Mouse (Mus musculus) lung, embryonic 15.5 days (tissue): Measurements from ENCODE around the gene Plekha1. TPM values are rescaled to one million over a fixed set of nuclear protein-coding genes. Genes with fewer than 3 reads are reported as not detected.
A peak's percentile ranks its signal among the peaks of the same experiment; 100 is the strongest.

Experiments
- ATAC-seq: fragments of 200-750 bp; cut with Nextera tagmentation; 2 replicates; pipeline ENCODE4 v1.8.0; 2017; ENCODE audit warnings: moderate number of reproducible peaks, borderline replicate concordance; ENCODE audit not compliant: low FRiP score, low TSS enrichment; ENCODE audit errors: extremely low read depth
- H3K27ac ChIP-seq: fragments of 300-500 bp; sonication (generic); 2 replicates; pipeline ENCODE4 v1.5.1; 2015; ENCODE audit warnings: moderate library complexity, mild to moderate bottlenecking, inconsistent platforms
- H3K27me3 ChIP-seq: fragments of 300-500 bp; sonication (generic); 2 replicates; pipeline ENCODE4 v1.6.1; 2015; ENCODE audit warnings: inconsistent platforms
- H3K36me3 ChIP-seq: fragments of 300-500 bp; sonication (generic); 2 replicates; pipeline ENCODE4 v1.6.1; 2015; ENCODE audit warnings: inconsistent platforms
- H3K4me1 ChIP-seq: fragments of 300-500 bp; sonication (generic); 2 replicates; pipeline ENCODE4 v1.6.1; 2015; ENCODE audit warnings: inconsistent platforms
- H3K4me2 ChIP-seq: fragments of 300-500 bp; sonication (generic); 2 replicates; pipeline ENCODE4 v1.6.1; 2015; ENCODE audit warnings: inconsistent platforms, mild to moderate bottlenecking, moderate library complexity
- H3K4me3 ChIP-seq: fragments of 300-500 bp; sonication (generic); 2 replicates; pipeline ENCODE4 v1.5.1; 2015; ENCODE audit warnings: mild to moderate bottlenecking, inconsistent platforms
- H3K9ac ChIP-seq: fragments of 300-500 bp; sonication (generic); 2 replicates; pipeline ENCODE4 v1.6.1; 2015; ENCODE audit warnings: inconsistent platforms
- H3K9me3 ChIP-seq: fragments of 300-500 bp; sonication (generic); 2 replicates; pipeline ENCODE4 v1.6.1; 2016; ENCODE audit warnings: inconsistent platforms
- WGBS: fragments of 180-500 bp; shearing (Covaris S2); methylation state at CpG from one replicate; pipeline ENCODE4 v1.1.7; 2015; 5-methylcytosine and 5-hydroxymethylcytosine counted together
- polyA plus RNA-seq: library from polyadenylated mRNA; unstranded; fragments of >200 nt; fragmentation: Nextera tagmentation; extraction: Ambion mirVana; gene quantifications from 2 replicates; pipeline ENCODE4 v1.2.1, GENCODE M21; 2015

Plekha1 gene
- polyA plus RNA-seq: 59.7 and 61.4 TPM in 2 replicates

- peak within 1 kb of the TSS; percentile 55 for H3K4me2 ChIP-seq
- peak; percentile 98 for ATAC-seq
- peaks cover 46% of the 10 kb centered on the region for H3K4me1 ChIP-seq
- no peaks in the 10 kb centered on the region for H3K36me3 ChIP-seq
- under 1% methylated on average over 97 of the region's 114 CpGs for WGBS
- no peaks in the 10 kb centered on the region for H3K27me3 ChIP-seq
- H3K9me3 ChIP-seq: no peaks in the 10 kb centered on the region
- H3K4me3 ChIP-seq: peak within 1 kb of the TSS; percentile 67
- H3K9ac ChIP-seq: peak within 1 kb of the TSS; percentile 68
- peak within 1 kb of the TSS; percentile 74 for H3K27ac ChIP-seq
Observed at GRCm38 (mm10) chr7:130865613-130866591, at the start of gene Plekha1. Plekha1 (plus strand) TSS chr7:130865756.

GRCm38 (mm10) chr7:130816243-130816642 lies 49.3 kb upstream of the Plekha1 start:
- no peaks in the 10 kb centered on the region for H3K36me3 ChIP-seq
- H3K4me2 ChIP-seq: no peak overlapping the region
- H3K4me1 ChIP-seq: 0 out of 2 replicates have a peak, but pooled peaks cover 6% of the 10 kb centered on the region
- ATAC-seq: no peak
- H3K4me3 ChIP-seq: no peak overlapping the region
- no peaks in the 10 kb centered on the region for H3K27me3 ChIP-seq
- no peaks in the 10 kb centered on the region for H3K9me3 ChIP-seq
- WGBS: 84% methylated on average over 7 of the region's 7 CpGs
- no peak overlapping the region for H3K9ac ChIP-seq
- H3K27ac ChIP-seq: no peak overlapping the region

DNA sequence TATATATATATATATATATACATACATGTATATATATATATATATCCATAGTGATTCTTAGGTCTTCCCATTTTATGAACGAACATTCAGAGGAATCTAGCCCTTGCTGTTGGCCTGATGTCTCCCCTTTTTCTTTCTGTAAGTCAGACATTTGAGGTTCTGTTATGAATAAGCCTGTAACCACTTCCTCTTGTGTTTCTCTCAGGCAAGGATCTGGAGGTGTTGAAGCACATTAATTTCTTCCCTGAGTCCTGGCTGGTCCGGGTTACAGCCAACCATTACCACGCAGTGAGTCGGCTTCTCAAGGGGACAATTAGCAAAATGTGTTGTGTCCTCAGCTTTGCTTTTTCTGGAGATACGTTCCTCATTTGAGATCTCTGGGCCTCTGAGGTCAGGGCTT lies 46.7 kb upstream of the Plekha1 start:
- Histone ChIP-seq H3K27me3 (no peaks in the 10 kb centered on the region), H3K4me2 (no peak overlapping the region), H3K9ac (no peak overlapping the region), H3K9me3 (no peaks in the 10 kb centered on the region), H3K4me1 (0 out of 2 replicates have a peak, but pooled peaks cover 6% of the 10 kb centered on the region), H3K27ac (no peak overlapping the region), H3K4me3 (no peak overlapping the region), H3K36me3 (no peaks in the 10 kb centered on the region)
- no peak for ATAC-seq
- 72% methylated on average over 5 of the region's 5 CpGs for WGBS

GRCm38 (mm10) chr7:130819624-130820023 lies 45.9 kb upstream of the Plekha1 start:
- WGBS: 47% methylated on average over 10 of the region's 10 CpGs
- no peak for ATAC-seq
- no peak overlapping the region for H3K27ac ChIP-seq
- H3K4me3 ChIP-seq: no peak overlapping the region
- no peak overlapping the region for H3K4me2 ChIP-seq
- no peaks in the 10 kb centered on the region for H3K27me3 ChIP-seq
- 0 out of 2 replicates have a peak, but pooled peaks cover 6% of the 10 kb centered on the region for H3K4me1 ChIP-seq
- no peak overlapping the region for H3K9ac ChIP-seq
- H3K9me3 ChIP-seq: no peaks in the 10 kb centered on the region
- no peaks in the 10 kb centered on the region for H3K36me3 ChIP-seq

DNA sequence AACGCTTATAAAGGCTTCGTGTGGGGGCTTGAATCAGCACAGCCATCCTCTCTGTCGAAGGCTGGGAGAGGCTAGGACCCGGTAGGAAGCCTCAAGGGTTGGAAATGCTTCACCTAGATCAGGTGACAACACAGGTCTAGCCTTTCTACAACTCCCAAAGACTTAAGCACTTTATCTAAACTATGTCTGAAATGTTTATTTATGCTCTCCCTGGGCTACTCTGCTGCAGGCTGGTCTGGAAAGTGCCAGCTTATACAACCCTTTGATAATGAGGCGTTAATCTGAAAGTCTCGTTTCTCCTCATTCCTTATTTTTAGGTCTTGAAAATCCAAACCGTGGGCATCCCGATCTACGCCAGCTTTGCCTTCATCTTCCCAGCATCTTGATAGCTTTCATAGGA lies 41.6 kb upstream of the Plekha1 start:
- peak overlapping the region; percentile 3; the same call in 1 of the 2 replicates for H3K4me2 ChIP-seq
- H3K36me3 ChIP-seq: no peaks in the 10 kb centered on the region
- WGBS: 16% methylated on average over 9 of the region's 9 CpGs
- 0 out of 2 replicates have a peak, but pooled peaks cover 12% of the 10 kb centered on the region for H3K4me1 ChIP-seq
- H3K4me3 ChIP-seq: no peak overlapping the region
- H3K9me3 ChIP-seq: no peaks in the 10 kb centered on the region
- H3K27me3 ChIP-seq: no peaks in the 10 kb centered on the region
- no peak for ATAC-seq
- 0 out of 2 replicates have a peak overlapping the region, but pooled peaks have one; percentile 38 for H3K27ac ChIP-seq
- H3K9ac ChIP-seq: no peak overlapping the region

- Histone ChIP-seq H3K4me2 (no peak overlapping the region), H3K4me3 (no peak overlapping the region), H3K36me3 (no peaks in the 10 kb centered on the region), H3K9ac (no peak overlapping the region), H3K9me3 (no peaks in the 10 kb centered on the region), H3K27ac (no peak overlapping the region), H3K4me1 (0 out of 2 replicates have a peak, but pooled peaks cover 6% of the 10 kb centered on the region), H3K27me3 (no peaks in the 10 kb centered on the region)
- 74% methylated on average over 3 of the region's 3 CpGs for WGBS
- ATAC-seq: no peak
Observed at GRCm38 (mm10) chr7:130826343-130826742, 39.2 kb upstream of the Plekha1 start.

- H3K4me1 ChIP-seq: 0 out of 2 replicates have a peak, but pooled peaks cover 6% of the 10 kb centered on the region
- 0 out of 2 replicates have a peak overlapping the region, but pooled peaks have one; percentile 10 for H3K4me2 ChIP-seq
- no peaks in the 10 kb centered on the region for H3K36me3 ChIP-seq
- no peak overlapping the region for H3K27ac ChIP-seq
- 0 out of 2 replicates have a peak, but pooled peaks have one; percentile 23 for ATAC-seq
- no peaks in the 10 kb centered on the region for H3K27me3 ChIP-seq
- no peaks in the 10 kb centered on the region for H3K9me3 ChIP-seq
- WGBS: 39% methylated on average over 3 of the region's 3 CpGs
- H3K9ac ChIP-seq: no peak overlapping the region
- no peak overlapping the region for H3K4me3 ChIP-seq
Observed at GRCm38 (mm10) chr7:130827431-130827830, 38.1 kb upstream of the Plekha1 start.

GRCm38 (mm10) chr7:130827844-130828403 lies 37.6 kb upstream of the Plekha1 start:
- ATAC-seq: 0 out of 2 replicates have a peak, but pooled peaks have one; percentile 15
- Histone ChIP-seq H3K36me3 (no peaks in the 10 kb centered on the region), H3K27me3 (no peaks in the 10 kb centered on the region), H3K9ac (no peak overlapping the region), H3K27ac (no peak overlapping the region), H3K4me3 (no peak overlapping the region), H3K4me2 (peak overlapping the region; percentile 10; the same call in 1 of the 2 replicates), H3K4me1 (0 out of 2 replicates have a peak, but pooled peaks cover 6% of the 10 kb centered on the region), H3K9me3 (no peaks in the 10 kb centered on the region)
- WGBS: 70% methylated on average over 9 of the region's 9 CpGs

- ATAC-seq: no peak
- 66% methylated on average over 10 of the region's 10 CpGs for WGBS
- Histone ChIP-seq H3K27ac (no peak overlapping the region), H3K4me3 (no peak overlapping the region), H3K9ac (no peak overlapping the region), H3K4me1 (0 out of 2 replicates have a peak, but pooled peaks cover 6% of the 10 kb centered on the region), H3K9me3 (no peaks in the 10 kb centered on the region), H3K36me3 (no peaks in the 10 kb centered on the region), H3K27me3 (no peaks in the 10 kb centered on the region), H3K4me2 (no peak overlapping the region)
Observed at GRCm38 (mm10) chr7:130828475-130828874, 37.1 kb upstream of the Plekha1 start.

GRCm38 (mm10) chr7:130831586-130831985 lies 34.0 kb upstream of the Plekha1 start:
- no peak overlapping the region for H3K4me2 ChIP-seq
- no peaks in the 10 kb centered on the region for H3K9me3 ChIP-seq
- 82% methylated on average over 5 of the region's 5 CpGs for WGBS
- H3K4me1 ChIP-seq: peaks cover 18% of the 10 kb centered on the region
- no peak overlapping the region for H3K9ac ChIP-seq
- H3K27ac ChIP-seq: no peak overlapping the region
- no peak for ATAC-seq
- no peaks in the 10 kb centered on the region for H3K27me3 ChIP-seq
- no peaks in the 10 kb centered on the region for H3K36me3 ChIP-seq
- H3K4me3 ChIP-seq: no peak overlapping the region

GRCm38 (mm10) chr7:130834299-130834698 lies 31.3 kb upstream of the Plekha1 start:
- Histone ChIP-seq H3K36me3 (no peaks in the 10 kb centered on the region), H3K27me3 (no peaks in the 10 kb centered on the region), H3K4me1 (peaks cover 28% of the 10 kb centered on the region), H3K4me3 (no peak overlapping the region), H3K4me2 (peak overlapping the region; percentile 28), H3K9me3 (no peaks in the 10 kb centered on the region), H3K27ac (peak overlapping the region; percentile 74; the same call in 1 of the 2 replicates), H3K9ac (no peak overlapping the region)
- peak; percentile 94 for ATAC-seq
- WGBS: 20% methylated on average over 21 of the region's 21 CpGs
